Mouse (Mus musculus) erythroblast, embryonic 14.5 days (primary cell): ENCODE results near the gene Bdkrb2.

Experiments
- GATA1 ChIP-seq: IDR thresholded peaks from 2 replicates; pipeline ENCODE4 v1.6.1; 2012; ENCODE audit warnings: low read length, inconsistent platforms, mixed read lengths
- TAL1 ChIP-seq: IDR thresholded peaks from 3 replicates; pipeline ENCODE4 v1.6.1; 2012; ENCODE audit warnings: low read length, inconsistent platforms, mixed read lengths

DNA sequence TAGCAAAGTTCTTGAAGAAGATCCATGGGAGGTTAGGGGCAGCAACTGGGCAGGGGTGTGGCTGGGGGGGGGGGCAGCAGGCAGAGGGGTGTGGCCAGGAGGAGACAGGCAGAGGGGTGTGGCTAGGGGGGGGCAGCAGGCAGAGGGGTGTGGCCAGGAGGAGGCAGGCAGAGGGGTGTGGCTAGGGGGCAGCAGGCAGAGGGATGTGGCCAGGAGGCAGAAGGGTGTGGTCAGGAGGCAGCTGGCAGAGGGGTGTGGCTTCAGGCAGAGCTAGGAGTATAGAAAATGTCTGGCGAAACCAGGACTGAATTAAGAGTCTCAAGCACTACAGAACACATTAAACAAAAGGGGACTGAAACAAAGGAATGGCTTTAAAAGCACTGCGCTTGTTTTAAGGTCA is 20.5 kb downstream of the Bdkrb2 start:
- TF ChIP-seq GATA1 (no peak), TAL1 (no peak)
